Mouse (Mus musculus) bone marrow, adult 2 months (tissue): Measurements from ENCODE around the gene Olfr18.
"Not testable (repeated sequence)": the region's sequence is repeated elsewhere in the genome, so short reads cannot be mapped to it uniquely, and the experiment has no call there.

Experiments used
- CTCF ChIP-seq: fragments of 200-500 bp; IDR thresholded peaks from 2 replicates; pipeline ENCODE4 v1.5.1; 2011; ENCODE audit warnings: low read length, control low read depth; ENCODE audit not compliant: control insufficient read depth, insufficient read depth
- POLR2A ChIP-seq: fragments of 200-500 bp; IDR thresholded peaks from 2 replicates; pipeline ENCODE4 v1.6.1; 2011; ENCODE audit warnings: low read depth, mild to moderate bottlenecking, control low read depth, low read length, borderline replicate concordance; ENCODE audit not compliant: control insufficient read depth

DNA sequence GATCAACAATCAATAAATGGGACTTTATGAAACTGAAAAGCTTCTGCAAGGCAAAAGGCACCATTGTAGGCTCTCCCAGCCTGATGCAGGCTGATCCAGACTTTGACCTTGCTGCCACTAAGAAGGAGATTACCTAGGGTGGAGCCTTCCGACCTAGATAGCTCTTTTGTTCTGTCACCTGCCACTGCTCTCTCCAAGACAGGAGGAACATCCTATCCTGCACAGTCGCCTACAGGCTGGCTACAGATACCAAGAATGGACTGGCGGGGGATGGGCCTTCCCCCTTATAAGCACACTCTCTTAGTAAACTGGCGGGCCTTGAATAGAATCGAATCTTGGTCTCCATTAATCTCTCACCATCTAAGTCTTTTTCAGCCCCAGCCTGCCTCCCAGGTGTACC is 40.3 kb downstream of the Olfr18 start:
- TF ChIP-seq CTCF, POLR2A: not testable (repeated sequence)
